Mouse (Mus musculus): ENCODE results near the gene U2af1.

DNA sequence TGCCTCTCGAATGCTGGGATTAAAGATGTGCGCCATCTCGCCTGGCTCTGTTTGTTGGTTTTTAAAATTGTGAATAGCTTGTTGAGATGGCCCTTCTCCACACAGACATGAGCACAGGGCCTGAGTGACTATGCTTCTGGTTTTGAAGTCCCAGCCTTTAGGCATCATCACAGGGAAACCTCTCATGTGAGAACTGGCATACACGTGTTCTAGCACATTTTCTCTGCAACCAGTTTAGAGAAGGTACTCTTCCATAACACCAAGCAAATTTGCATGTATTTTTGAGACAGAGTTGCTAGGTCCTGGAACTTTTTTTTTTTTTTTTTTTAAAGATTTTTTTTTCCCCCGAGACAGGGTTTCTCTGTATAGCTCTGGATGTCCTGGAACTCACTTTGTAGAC lies 2.0 kb downstream of the U2af1 start:
- TF ChIP-seq GATA1 (IDR thresholded peaks at IDR 0.05; ENCODE audit: low read length) (no peak), TAL1 (IDR thresholded peaks at IDR 0.05; ENCODE audit: low read length) (no peak)

Measured in erythroblast, embryonic 14.5 days (primary cell).